Mouse (Mus musculus) lung, embryonic 16.5 days (tissue): ENCODE data around the gene Senp6. TPM values are rescaled to one million over a fixed set of nuclear protein-coding genes. Genes with fewer than 3 reads are reported as not detected.
"Not testable (repeated sequence)": the region's sequence is repeated elsewhere in the genome, so short reads cannot be mapped to it uniquely, and the experiment has no call there.

ENCODE experiments used
- ATAC-seq: fragments of 200-750 bp; cut with Nextera tagmentation; 2 replicates; pipeline ENCODE4 v1.8.0; 2017; ENCODE audit warnings: low read depth, mild to moderate bottlenecking, moderate library complexity
- H3K27ac ChIP-seq: fragments of 300-500 bp; sonication (generic); 2 replicates; pipeline ENCODE4 v1.5.1; 2014; ENCODE audit warnings: mild to moderate bottlenecking, control low read depth, low read length
- H3K27me3 ChIP-seq: fragments of 300-500 bp; sonication (generic); 2 replicates; pipeline ENCODE4 v1.6.1; 2014; ENCODE audit warnings: low read depth, low read length, mixed read lengths; ENCODE audit not compliant: control insufficient read depth, insufficient read depth
- H3K36me3 ChIP-seq: fragments of 300-500 bp; sonication (generic); 2 replicates; pipeline ENCODE4 v1.6.1; 2014; ENCODE audit warnings: low read length; ENCODE audit not compliant: control insufficient read depth, insufficient read depth
- H3K4me1 ChIP-seq: fragments of 300-500 bp; sonication (generic); replicated peaks from 2 replicates; pipeline ENCODE4 v1.6.1; 2014; ENCODE audit warnings: low read length, mixed read lengths; ENCODE audit not compliant: control insufficient read depth, insufficient read depth
- H3K4me2 ChIP-seq: fragments of 300-500 bp; sonication (generic); 2 replicates; pipeline ENCODE4 v1.6.1; 2014; ENCODE audit warnings: low read depth, low read length, control low read depth
- H3K4me3 ChIP-seq: fragments of 300-500 bp; sonication (generic); 2 replicates; pipeline ENCODE4 v1.5.1; 2014; ENCODE audit warnings: mild to moderate bottlenecking, low read length, control low read depth
- H3K9ac ChIP-seq: fragments of 300-500 bp; sonication (generic); 2 replicates; pipeline ENCODE4 v1.6.1; 2014; ENCODE audit warnings: low read length, control low read depth
- H3K9me3 ChIP-seq: fragments of 300-500 bp; sonication (generic); 2 replicates; pipeline ENCODE4 v1.6.1; 2016; ENCODE audit warnings: low read length; ENCODE audit not compliant: control insufficient read depth
- WGBS: fragments of 180-500 bp; shearing (Covaris S2); extraction: QIAGEN DNeasy Blood & Tissue Kit; methylation state at CpG from one replicate; pipeline ENCODE4 v1.1.7; 2014; 5-methylcytosine and 5-hydroxymethylcytosine counted together
- polyA plus RNA-seq: library from polyadenylated mRNA; unstranded; fragments of >200 nt; fragmentation: Nextera tagmentation; extraction: Ambion mirVana; gene quantifications from 2 replicates; pipeline ENCODE4 v1.2.1, GENCODE M21; 2015

Senp6 gene
- polyA plus RNA-seq, 1 experiment from 2014 or later, result 44.4 TPM

DNA sequence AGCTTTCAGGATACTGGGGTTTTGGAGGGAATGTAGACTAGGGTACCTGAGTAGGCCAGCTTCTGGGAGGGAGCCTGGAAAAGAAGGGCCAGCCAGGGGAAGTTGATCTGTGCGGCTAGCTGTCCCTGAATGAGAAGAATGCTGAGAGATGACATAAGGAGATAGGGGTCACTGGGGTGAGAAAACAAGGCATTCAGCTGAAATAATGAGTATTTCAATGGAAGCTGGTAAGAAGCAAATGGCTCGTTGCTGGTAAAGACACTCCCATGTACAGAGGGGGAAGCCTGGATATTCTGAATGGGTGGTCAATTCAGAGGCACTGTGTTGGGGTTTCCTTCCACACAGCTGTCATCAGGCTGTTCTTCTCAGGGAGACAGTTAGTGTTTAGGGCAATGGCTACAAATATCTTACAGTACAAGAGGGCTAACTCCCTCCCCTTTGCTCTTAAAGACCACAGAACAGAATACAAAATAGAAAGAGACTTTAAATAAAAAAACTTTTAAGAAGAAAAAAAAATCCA is 27.3 kb upstream of the Senp6 start:
- peaks cover 11% of the 10 kb centered on the region for H3K4me1 ChIP-seq
- H3K27ac ChIP-seq, result no peak overlapping the region
- ATAC-seq, result peak; percentile 59
- 13% methylated on average over 2 of the region's 2 CpGs for WGBS
- no peaks in the 10 kb centered on the region for H3K27me3 ChIP-seq
- no peak overlapping the region for H3K4me2 ChIP-seq
- H3K9ac ChIP-seq, result no peak overlapping the region
- H3K9me3 ChIP-seq, result peaks cover 3% of the 10 kb centered on the region; the same call in 1 of the 2 replicates
- no peaks in the 10 kb centered on the region for H3K36me3 ChIP-seq
- no peak overlapping the region for H3K4me3 ChIP-seq

DNA sequence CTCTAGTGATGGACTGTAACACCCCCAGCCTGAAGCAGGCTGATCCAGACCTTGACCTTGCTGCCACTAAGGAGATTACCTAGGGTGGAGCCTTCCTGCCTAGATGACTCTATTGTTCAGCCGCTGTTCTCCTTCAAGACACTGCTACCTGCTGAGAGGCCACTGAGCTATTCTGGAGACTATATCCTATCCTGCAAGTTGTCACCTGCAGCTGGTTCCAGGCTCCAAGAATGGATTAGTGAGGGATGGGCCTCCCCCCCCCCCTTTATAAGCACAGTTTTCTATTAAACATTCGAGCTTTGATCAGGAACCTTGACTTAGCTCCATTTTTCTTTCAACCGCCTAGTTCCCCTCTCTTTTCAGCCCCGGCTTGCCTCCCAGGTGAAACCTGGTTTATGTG is 22.4 kb upstream of the Senp6 start:
- H3K27ac ChIP-seq, H3K9ac ChIP-seq, H3K4me3 ChIP-seq, ATAC-seq, H3K27me3 ChIP-seq, H3K36me3 ChIP-seq, H3K9me3 ChIP-seq, H3K4me1 ChIP-seq, H3K4me2 ChIP-seq: not testable (repeated sequence)
- WGBS, result 76% methylated on average over 4 of the region's 4 CpGs

DNA sequence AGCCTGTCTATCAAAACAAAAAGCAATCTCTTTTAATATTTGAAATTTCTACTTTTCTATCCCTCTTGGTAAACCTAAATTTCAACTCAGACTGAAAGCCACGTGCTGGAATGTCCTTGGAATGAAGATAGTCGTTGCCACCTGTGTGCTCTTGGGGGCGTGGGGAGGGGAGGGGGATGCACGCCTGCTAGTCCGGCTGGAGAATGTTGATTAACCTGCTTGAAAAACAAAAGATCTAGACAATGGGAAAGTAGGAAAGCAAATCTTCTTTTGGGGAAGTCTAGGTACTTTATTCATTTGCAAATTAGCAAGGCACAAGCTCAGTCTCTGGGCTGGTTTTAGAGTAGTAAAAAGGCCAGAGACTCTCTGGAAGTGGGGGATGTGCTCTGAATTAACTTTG is 17.4 kb upstream of the Senp6 start:
- H3K9ac ChIP-seq, H3K27ac ChIP-seq, H3K4me3 ChIP-seq, H3K27me3 ChIP-seq, ATAC-seq, H3K9me3 ChIP-seq, H3K36me3 ChIP-seq, H3K4me1 ChIP-seq, H3K4me2 ChIP-seq: not testable (repeated sequence)
- WGBS, result 38% methylated on average over 5 of the region's 5 CpGs

DNA sequence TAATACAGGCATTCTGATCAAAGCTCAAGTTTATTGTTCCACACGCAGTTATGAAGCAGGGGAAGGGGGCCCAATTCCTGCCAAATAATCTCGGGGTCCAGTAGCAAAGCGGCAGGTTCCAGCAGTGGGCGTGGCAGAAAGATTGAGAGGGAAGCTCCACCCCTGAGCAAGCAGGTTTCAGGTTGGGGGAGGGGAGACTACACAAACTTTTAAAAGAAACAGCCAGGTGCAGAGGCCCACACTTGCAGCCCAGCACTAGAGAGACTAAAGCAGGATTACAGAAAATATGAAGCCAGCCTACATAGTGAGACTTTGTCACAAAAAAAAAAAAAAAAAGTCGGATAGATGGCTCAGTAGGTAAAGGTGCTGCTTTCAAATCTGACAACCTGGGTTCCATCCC is 13.8 kb upstream of the Senp6 start:
- WGBS, result 76% methylated on average over 5 of the region's 5 CpGs
- no peak overlapping the region for H3K4me2 ChIP-seq
- peaks cover 3% of the 10 kb centered on the region; the same call in 1 of the 2 replicates for H3K9me3 ChIP-seq
- ATAC-seq, result no peak
- H3K27me3 ChIP-seq, result no peaks in the 10 kb centered on the region
- no peak overlapping the region for H3K9ac ChIP-seq
- no peak overlapping the region for H3K27ac ChIP-seq
- no peak overlapping the region for H3K4me3 ChIP-seq
- H3K36me3 ChIP-seq, result no peaks in the 10 kb centered on the region
- H3K4me1 ChIP-seq, result no peaks in the 10 kb centered on the region

DNA sequence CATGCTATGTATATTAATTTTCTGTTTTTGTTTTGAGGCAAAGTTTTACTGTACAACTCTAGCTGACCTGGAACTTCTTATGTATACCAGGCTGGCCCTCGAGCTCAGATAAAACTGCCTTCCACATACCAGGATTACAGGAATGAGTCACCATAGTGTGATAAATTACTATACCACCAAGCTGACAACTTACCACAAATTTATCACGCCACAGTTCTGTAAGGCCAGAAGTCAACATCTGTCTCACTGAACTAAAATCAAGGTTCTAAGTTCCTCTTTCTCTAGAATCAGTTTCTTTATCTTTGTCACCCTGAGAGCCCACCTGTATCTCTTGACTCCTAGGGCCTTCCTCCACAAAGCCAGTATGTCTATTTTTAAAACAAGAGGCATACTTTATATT is 9.0 kb upstream of the Senp6 start:
- Histone ChIP-seq H3K27ac (no peak overlapping the region), H3K9ac (no peak overlapping the region)
- 41% methylated on average over 2 of the region's 2 CpGs for WGBS

DNA sequence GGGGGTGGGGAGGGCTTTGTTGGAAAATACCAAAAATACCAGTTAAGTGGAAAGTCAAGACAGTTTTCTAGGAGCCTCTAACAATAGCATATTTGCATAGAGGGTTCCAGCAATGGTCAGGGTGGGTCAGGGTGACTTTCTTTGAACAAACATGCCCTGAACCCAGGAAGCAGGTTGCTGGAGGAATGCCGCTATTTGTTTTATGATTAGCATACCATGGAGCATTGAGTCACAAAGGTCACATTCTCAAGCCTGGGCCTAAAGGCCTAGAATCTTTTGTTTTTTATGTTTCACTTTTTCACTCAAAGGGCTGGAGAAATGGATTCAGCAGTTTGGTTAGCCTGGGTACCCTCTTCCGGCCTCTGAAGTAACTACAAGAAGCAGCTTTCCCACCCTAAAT is 1.2 kb upstream of the Senp6 start:
- not testable (repeated sequence) for H3K36me3 ChIP-seq, H3K9me3 ChIP-seq, H3K4me3 ChIP-seq, H3K4me1 ChIP-seq, H3K4me2 ChIP-seq, H3K27me3 ChIP-seq, H3K27ac ChIP-seq, H3K9ac ChIP-seq, ATAC-seq
- WGBS, result 87% methylated on average over 2 of the region's 2 CpGs

More for the DNA sequence above, 9.0 kb upstream of the Senp6 start:
- H3K36me3 ChIP-seq, result no peaks in the 10 kb centered on the region
- no peak overlapping the region for H3K4me3 ChIP-seq
- H3K27me3 ChIP-seq, result no peaks in the 10 kb centered on the region
- ATAC-seq, result no peak
- no peaks in the 10 kb centered on the region for H3K4me1 ChIP-seq
- no peak overlapping the region for H3K4me2 ChIP-seq
- peaks cover 3% of the 10 kb centered on the region; the same call in 1 of the 2 replicates for H3K9me3 ChIP-seq

DNA sequence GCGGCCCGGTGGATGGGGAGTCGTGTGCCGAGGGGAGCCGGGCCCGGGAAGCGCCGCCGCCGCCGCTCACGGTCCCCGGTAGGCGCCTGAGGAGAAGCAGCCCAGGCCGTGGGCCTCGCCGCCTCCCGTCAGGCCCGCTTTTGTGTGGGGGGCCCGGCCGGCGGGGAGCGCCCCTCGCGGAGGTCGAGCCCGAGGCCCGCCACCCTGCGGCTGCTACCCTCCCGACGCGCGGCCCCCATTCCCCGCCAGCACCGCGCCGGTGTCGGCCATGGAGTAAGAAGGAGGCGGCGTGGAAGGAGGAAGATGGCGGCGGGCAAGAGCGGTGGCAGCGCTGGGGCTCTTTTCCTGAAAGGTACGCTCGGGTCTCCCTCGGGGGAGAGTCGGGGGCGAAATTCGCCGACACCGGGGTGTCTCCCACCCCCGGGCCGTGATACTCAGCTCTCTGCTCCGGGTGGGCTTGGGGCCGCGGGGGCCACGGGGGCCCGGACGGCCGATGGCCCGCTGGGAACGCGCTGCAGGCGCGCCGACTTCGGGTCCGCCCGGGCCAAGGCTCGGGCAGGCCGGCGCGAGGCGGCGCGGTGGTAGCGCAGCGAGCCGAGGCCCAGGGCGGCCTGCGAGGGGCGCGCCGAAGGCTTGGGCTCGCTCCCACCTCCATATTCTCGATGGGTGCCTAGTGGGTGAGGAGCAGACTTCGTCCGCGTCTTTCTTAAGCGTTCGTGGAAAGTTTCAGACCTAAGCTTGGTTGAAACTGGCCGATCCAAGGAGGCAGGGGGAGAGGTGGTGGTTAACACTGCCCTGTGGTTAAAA is 721 bp downstream of the Senp6 start:
- Histone ChIP-seq H3K4me2 (peak overlapping the region; percentile 69), H3K9ac (peak overlapping the region; percentile 96), H3K27me3 (no peaks in the 10 kb centered on the region), H3K4me3 (peak overlapping the region; percentile 78), H3K4me1 (peaks cover 20% of the 10 kb centered on the region), H3K36me3 (no peaks in the 10 kb centered on the region), H3K9me3 (peaks cover 8% of the 10 kb centered on the region), H3K27ac (peak overlapping the region; percentile 99)
- ATAC-seq, result peak; percentile 78
- WGBS, result under 1% methylated on average over 74 of the region's 93 CpGs

DNA sequence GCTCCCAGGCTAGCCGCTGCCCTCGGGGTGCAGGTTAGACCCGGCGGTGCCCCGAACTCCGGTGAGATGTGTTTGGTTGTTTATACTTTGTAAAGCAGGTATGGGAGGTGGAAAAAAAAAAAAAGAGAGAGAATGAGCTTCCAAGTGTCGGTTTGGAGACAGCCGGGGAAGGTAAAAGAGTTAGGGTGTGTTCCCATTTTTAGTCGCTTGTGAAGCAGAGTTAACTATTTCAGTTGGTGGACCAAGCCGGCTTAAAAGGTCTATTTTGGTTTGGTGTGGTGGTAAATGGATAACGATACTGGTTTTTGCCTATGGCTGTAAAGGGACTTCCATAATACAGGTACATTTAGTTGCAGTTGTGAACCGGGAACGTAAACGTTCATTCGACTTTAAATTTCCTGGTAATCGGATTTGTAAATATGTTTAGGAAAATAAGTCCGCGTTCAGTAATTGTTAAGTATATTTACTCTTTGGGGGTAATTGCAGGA is 1.4 kb downstream of the Senp6 start:
- Histone ChIP-seq H3K4me3 (peak overlapping the region; percentile 78), H3K4me1 (peaks cover 23% of the 10 kb centered on the region), H3K9ac (peak overlapping the region; percentile 96), H3K36me3 (no peaks in the 10 kb centered on the region), H3K27ac (peak overlapping the region; percentile 99), H3K4me2 (peak overlapping the region; percentile 69), H3K9me3 (peaks cover 8% of the 10 kb centered on the region), H3K27me3 (no peaks in the 10 kb centered on the region)
- under 1% methylated on average over 18 of the region's 18 CpGs for WGBS
- no peak for ATAC-seq

DNA sequence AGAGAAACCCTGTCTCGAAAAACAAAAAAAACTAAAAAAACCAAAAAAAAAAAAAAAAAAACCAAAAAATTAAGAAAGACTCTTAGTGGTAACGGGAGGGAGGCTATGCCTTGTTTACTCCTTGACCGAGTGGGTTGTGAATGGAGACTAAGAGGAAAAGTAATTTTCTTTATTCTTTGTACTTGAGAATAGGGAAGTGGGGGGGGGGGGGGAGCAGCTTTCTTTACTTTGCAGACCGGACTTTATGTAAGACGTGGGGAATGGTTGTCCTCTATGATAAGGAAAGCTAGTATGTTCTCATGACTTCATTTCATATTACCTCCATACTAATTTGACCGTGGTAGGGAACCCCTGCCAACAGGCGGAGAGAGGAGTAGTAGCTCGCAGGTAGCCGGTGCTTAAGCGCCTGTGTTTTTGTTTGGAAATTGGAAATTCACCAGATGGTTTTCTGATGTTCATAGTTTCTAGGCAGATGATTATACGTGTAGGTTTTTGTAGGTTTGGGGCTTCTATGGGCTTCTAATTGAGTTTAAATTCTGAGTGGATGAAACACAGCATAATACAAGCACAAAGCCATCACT is 2.1 kb downstream of the Senp6 start:
- no peak for ATAC-seq
- 22% methylated on average over 11 of the region's 11 CpGs for whole genome bisulfite sequencing

More for the DNA sequence above, 2.1 kb downstream of the Senp6 start:
- H3K4me1 ChIP-seq, result peaks cover 30% of the 10 kb centered on the region
- H3K4me2 ChIP-seq, result peak overlapping the region; percentile 69
- no peak overlapping the region for H3K27ac ChIP-seq
- H3K9ac ChIP-seq, result peak overlapping the region; percentile 96
- H3K27me3 ChIP-seq, result no peaks in the 10 kb centered on the region
- H3K9me3 ChIP-seq, result peaks cover 8% of the 10 kb centered on the region
- peak overlapping the region; percentile 78 for H3K4me3 ChIP-seq
- no peaks in the 10 kb centered on the region for H3K36me3 ChIP-seq
